Mouse (Mus musculus): Measurements from ENCODE around the gene 4930544D05Rik. TPM values are rescaled to one million over a fixed set of nuclear protein-coding genes. Genes with fewer than 3 reads are reported as not detected.
A peak's percentile ranks its signal among the peaks of the same experiment; 100 is the strongest.

The 4930544D05Rik gene
- polyA plus RNA-seq, 1 experiment from 2014 or later = not detected

GRCm38 (mm10) chr11:70638293-70638692 is 22.6 kb downstream of the 4930544D05Rik start:
- no peak overlapping the region for H3K4me2 ChIP-seq (replicated peaks; ENCODE audit: low read depth, low read length)
- no peaks in the 10 kb centered on the region for H3K27me3 ChIP-seq (ENCODE audit: insufficient read depth, low read length)
- no peak overlapping the region for H3K9ac ChIP-seq (replicated peaks; ENCODE audit: low read length)
- no peak overlapping the region for H3K27ac ChIP-seq (ENCODE audit: low read length)
- ATAC-seq (ENCODE audit: low FRiP score, low TSS enrichment) = no peak
- H3K4me3 ChIP-seq (ENCODE audit: low read length) = no peak overlapping the region
- WGBS = 85% methylated on average over 1 of the region's 1 CpGs
- H3K36me3 ChIP-seq (ENCODE audit: insufficient read depth, low read length) = 0 out of 2 replicates have a peak, but pooled peaks cover 3% of the 10 kb centered on the region
- no peaks in the 10 kb centered on the region for H3K4me1 ChIP-seq (ENCODE audit: insufficient read depth, low read length)
- H3K9me3 ChIP-seq (ENCODE audit: low read length) = no peaks in the 10 kb centered on the region

DNA sequence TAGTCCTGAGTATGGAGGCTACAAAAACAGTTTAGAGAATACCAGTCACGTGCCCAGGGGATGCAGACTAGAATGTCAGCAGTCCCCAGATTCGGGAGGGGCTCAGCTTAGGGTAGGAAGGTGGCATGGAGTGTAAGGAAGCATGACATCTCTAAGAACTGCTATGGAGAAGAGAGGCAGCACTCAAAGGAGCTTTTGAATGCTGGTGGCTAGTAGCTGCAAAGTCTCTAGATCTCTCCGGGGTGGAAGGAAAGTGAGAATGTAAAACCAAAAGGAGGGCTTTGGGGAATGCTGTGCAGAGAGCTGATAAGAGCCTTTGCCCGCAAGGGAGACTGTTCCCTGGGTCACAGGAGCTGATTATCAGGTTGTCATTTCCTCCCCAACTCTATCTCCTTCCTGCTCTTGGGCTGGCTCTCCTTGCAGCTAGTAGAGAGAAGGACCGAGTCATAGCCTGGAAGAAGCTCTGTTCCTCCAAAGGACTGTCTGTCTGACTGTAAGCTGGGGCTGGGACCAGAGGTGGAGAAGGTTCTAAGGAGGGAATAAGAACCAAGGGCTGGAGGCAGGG is 23.1 kb downstream of the 4930544D05Rik start, which contains the start of gene Gp1ba:
Gene Gp1ba, plus strand, starts transcription at position 409 of the 565 bp plus-strand sequence.
- Histone ChIP-seq H3K4me2 (replicated peaks; ENCODE audit: low read depth, low read length) (no peak within 1 kb of the TSS), H3K4me3 (ENCODE audit: low read length) (no peak within 1 kb of the TSS), H3K27ac (ENCODE audit: low read length) (no peak within 1 kb of the TSS), H3K36me3 (ENCODE audit: insufficient read depth, low read length) (0 out of 2 replicates have a peak, but pooled peaks cover 8% of the 10 kb centered on the region), H3K27me3 (ENCODE audit: insufficient read depth, low read length) (no peaks in the 10 kb centered on the region), H3K9ac (replicated peaks; ENCODE audit: low read length) (no peak within 1 kb of the TSS), H3K9me3 (ENCODE audit: low read length) (no peaks in the 10 kb centered on the region), H3K4me1 (ENCODE audit: insufficient read depth, low read length) (no peaks in the 10 kb centered on the region)
- 39% methylated on average over 5 of the region's 5 CpGs for WGBS
- no peak for ATAC-seq (ENCODE audit: low FRiP score, low TSS enrichment)

GRCm38 (mm10) chr11:70639976-70640375 is 24.3 kb downstream of the 4930544D05Rik start:
- H3K9ac ChIP-seq (replicated peaks; ENCODE audit: low read length) = no peak overlapping the region
- no peaks in the 10 kb centered on the region for H3K27me3 ChIP-seq (ENCODE audit: insufficient read depth, low read length)
- WGBS = 84% methylated on average over 8 of the region's 8 CpGs

DNA sequence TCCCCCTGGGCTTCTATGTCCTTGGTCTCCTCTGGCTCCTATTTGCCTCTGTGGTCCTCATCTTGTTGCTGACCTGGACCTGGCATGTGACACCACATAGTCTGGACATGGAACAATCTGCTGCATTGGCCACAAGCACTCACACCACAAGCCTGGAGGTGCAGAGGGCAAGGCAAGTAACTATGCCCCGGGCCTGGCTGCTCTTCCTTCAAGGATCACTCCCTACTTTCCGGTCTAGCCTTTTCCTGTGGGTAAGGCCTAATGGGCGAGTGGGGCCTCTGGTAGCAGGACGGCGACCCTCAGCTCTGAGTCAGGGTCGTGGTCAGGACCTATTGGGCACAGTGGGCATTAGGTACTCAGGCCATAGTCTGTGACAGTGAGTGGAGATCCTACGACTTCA is 25.6 kb downstream of the 4930544D05Rik start:
- no peaks in the 10 kb centered on the region for H3K27me3 ChIP-seq (ENCODE audit: insufficient read depth, low read length)
- H3K36me3 ChIP-seq (ENCODE audit: insufficient read depth, low read length) = peaks cover 21% of the 10 kb centered on the region
- ATAC-seq (ENCODE audit: low FRiP score, low TSS enrichment) = no peak
- peaks cover 12% of the 10 kb centered on the region for H3K4me1 ChIP-seq (ENCODE audit: insufficient read depth, low read length)
- no peaks in the 10 kb centered on the region for H3K9me3 ChIP-seq (ENCODE audit: low read length)
- no peak overlapping the region for H3K27ac ChIP-seq (ENCODE audit: low read length)
- WGBS = 81% methylated on average over 7 of the region's 7 CpGs
- H3K4me3 ChIP-seq (ENCODE audit: low read length) = no peak overlapping the region
- no peak overlapping the region for H3K4me2 ChIP-seq (replicated peaks; ENCODE audit: low read depth, low read length)
- H3K9ac ChIP-seq (replicated peaks; ENCODE audit: low read length) = no peak overlapping the region

More at GRCm38 (mm10) chr11:70639976-70640375, 24.3 kb downstream of the 4930544D05Rik start:
- Histone ChIP-seq H3K9me3 (ENCODE audit: low read length) (no peaks in the 10 kb centered on the region), H3K4me1 (ENCODE audit: insufficient read depth, low read length) (no peaks in the 10 kb centered on the region), H3K4me3 (ENCODE audit: low read length) (no peak overlapping the region), H3K36me3 (ENCODE audit: insufficient read depth, low read length) (peaks cover 16% of the 10 kb centered on the region), H3K4me2 (replicated peaks; ENCODE audit: low read depth, low read length) (no peak overlapping the region), H3K27ac (ENCODE audit: low read length) (no peak overlapping the region)
- no peak for ATAC-seq (ENCODE audit: low FRiP score, low TSS enrichment)

DNA sequence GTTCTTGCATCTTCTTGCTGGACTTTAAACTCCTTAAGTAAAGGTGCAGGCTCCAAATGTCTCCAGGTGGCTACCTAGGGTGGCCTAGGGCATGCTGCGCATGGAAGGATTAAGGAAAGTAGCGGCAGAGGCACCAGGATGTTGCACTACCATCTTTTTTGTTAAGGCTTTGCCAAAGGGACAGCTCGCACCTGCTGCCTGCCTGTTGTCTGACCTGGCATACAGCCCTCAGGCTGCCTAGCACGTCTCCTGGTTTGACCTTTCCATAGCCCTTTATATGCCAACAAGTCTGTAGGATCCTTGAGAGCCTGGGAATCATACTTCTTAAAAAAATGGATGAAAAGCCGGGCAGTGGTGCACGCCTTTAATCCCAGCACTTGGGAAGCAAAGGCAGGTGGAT is 27.4 kb downstream of the 4930544D05Rik start:
- Histone ChIP-seq H3K4me1 (ENCODE audit: insufficient read depth, low read length) (peaks cover 16% of the 10 kb centered on the region), H3K9me3 (ENCODE audit: low read length) (no peaks in the 10 kb centered on the region), H3K36me3 (ENCODE audit: insufficient read depth, low read length) (peaks cover 21% of the 10 kb centered on the region), H3K27ac (ENCODE audit: low read length) (no peak overlapping the region), H3K27me3 (ENCODE audit: insufficient read depth, low read length) (no peaks in the 10 kb centered on the region), H3K9ac (replicated peaks; ENCODE audit: low read length) (no peak overlapping the region), H3K4me3 (ENCODE audit: low read length) (no peak overlapping the region), H3K4me2 (replicated peaks; ENCODE audit: low read depth, low read length) (no peak overlapping the region)
- no peak for ATAC-seq (ENCODE audit: low FRiP score, low TSS enrichment)
- WGBS = 92% methylated on average over 6 of the region's 6 CpGs

- Histone ChIP-seq H3K9ac (replicated peaks; ENCODE audit: low read length) (peak overlapping the region; percentile 16; the same call in 1 of the 2 replicates), H3K4me3 (ENCODE audit: low read length) (no peak overlapping the region), H3K4me1 (ENCODE audit: insufficient read depth, low read length) (peaks cover 32% of the 10 kb centered on the region), H3K9me3 (ENCODE audit: low read length) (no peaks in the 10 kb centered on the region), H3K4me2 (replicated peaks; ENCODE audit: low read depth, low read length) (0 out of 2 replicates have a peak overlapping the region, but pooled peaks have one; percentile 92), H3K27ac (ENCODE audit: low read length) (no peak overlapping the region), H3K36me3 (ENCODE audit: insufficient read depth, low read length) (peaks cover 30% of the 10 kb centered on the region), H3K27me3 (ENCODE audit: insufficient read depth, low read length) (no peaks in the 10 kb centered on the region)
- WGBS = 97% methylated on average over 8 of the region's 8 CpGs
- no peak for ATAC-seq (ENCODE audit: low FRiP score, low TSS enrichment)
Measured at GRCm38 (mm10) chr11:70644564-70645103, 29.0 kb downstream of the 4930544D05Rik start.

- peak overlapping the region; percentile 68 for H3K4me3 ChIP-seq (ENCODE audit: low read length)
- H3K4me1 ChIP-seq (ENCODE audit: insufficient read depth, low read length) = peaks cover 39% of the 10 kb centered on the region
- H3K27ac ChIP-seq (ENCODE audit: low read length) = peak overlapping the region; percentile 96
- peak overlapping the region; percentile 92 for H3K4me2 ChIP-seq (replicated peaks; ENCODE audit: low read depth, low read length)
- H3K9ac ChIP-seq (replicated peaks; ENCODE audit: low read length) = peak overlapping the region; percentile 97
- no peaks in the 10 kb centered on the region for H3K9me3 ChIP-seq (ENCODE audit: low read length)
- no peak for ATAC-seq (ENCODE audit: low FRiP score, low TSS enrichment)
- peaks cover 38% of the 10 kb centered on the region for H3K36me3 ChIP-seq (ENCODE audit: insufficient read depth, low read length)
- H3K27me3 ChIP-seq (ENCODE audit: insufficient read depth, low read length) = no peaks in the 10 kb centered on the region
- WGBS = 86% methylated on average over 12 of the region's 12 CpGs
Measured at GRCm38 (mm10) chr11:70645461-70646258, 30.0 kb downstream of the 4930544D05Rik start.

DNA sequence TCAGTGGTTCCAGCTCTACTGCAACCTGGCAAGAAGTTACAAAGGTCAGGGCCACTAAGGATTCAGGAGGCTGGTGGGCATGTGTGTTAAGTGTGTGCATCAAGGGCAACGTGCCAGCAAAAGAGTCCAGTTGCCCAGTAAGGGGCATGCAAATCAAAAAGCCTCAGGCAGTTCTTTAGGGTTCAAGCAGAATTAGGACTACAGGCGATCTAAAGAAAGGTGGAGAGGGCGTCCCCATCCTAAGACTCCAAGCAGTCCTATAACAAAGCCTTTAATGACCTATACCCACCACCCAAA is 30.6 kb downstream of the 4930544D05Rik start:
- peak overlapping the region; percentile 68 for H3K4me3 ChIP-seq (ENCODE audit: low read length)
- ATAC-seq (ENCODE audit: low FRiP score, low TSS enrichment) = no peak; the same call in 1 of the 2 replicates
- H3K27ac ChIP-seq (ENCODE audit: low read length) = peak overlapping the region; percentile 96
- H3K36me3 ChIP-seq (ENCODE audit: insufficient read depth, low read length) = peaks cover 44% of the 10 kb centered on the region
- peak overlapping the region; percentile 97 for H3K9ac ChIP-seq (replicated peaks; ENCODE audit: low read length)
- no peaks in the 10 kb centered on the region for H3K27me3 ChIP-seq (ENCODE audit: insufficient read depth, low read length)
- no peaks in the 10 kb centered on the region for H3K9me3 ChIP-seq (ENCODE audit: low read length)
- H3K4me1 ChIP-seq (ENCODE audit: insufficient read depth, low read length) = peaks cover 44% of the 10 kb centered on the region
- H3K4me2 ChIP-seq (replicated peaks; ENCODE audit: low read depth, low read length) = peak overlapping the region; percentile 92
- WGBS = 19% methylated on average over 3 of the region's 3 CpGs

DNA sequence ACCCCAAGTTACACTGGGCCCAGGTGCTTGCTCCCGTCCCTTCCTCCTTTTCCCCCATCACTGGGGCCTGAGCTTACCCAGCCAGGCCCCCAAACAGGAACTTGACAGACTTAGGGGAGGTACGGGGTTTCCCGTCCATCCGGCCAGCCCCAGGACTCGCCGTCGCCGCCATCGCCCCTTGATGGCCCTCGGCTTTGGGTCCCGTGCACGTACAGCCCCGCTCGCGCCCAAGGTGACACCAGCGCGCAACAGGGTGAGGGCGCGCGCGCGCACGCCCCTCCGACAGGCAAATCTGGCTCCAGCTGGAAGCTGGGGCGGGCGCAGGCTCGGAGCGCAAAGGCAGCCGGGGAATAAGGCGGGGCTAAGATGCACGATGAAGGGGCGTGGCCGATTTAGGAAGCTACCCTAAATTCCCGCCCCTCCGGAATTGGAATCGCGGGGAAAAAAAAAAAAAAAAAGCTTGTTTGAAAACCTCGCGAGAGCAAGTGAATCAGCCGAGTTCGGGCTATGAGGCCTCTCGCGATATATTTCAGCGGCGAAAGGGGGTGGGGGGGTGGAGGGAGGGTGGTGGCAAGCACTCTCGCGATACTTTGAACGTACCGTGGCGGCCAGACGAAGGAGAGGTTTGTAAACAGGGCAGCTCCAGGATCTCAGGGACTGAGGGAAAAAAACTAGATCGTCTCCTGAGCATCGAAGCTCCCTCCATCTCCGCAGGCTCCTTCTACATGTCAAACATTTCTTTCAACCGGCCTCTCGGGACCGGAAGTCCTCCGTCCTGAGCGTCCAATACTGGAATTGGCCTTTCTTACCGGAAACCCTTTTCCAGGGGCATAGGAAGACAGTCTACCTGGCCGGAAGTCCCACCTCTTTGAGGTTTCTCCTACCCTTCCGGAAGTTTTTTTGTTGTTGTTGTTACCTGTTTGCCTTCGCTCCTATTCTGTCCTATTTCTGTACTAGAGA is 31.3 kb downstream of the 4930544D05Rik start, which contains the start of the genes Rnf167 and Slc25a11:
Gene Rnf167, plus strand, starts transcription at position 545 of the 960 bp plus-strand sequence.
Gene Slc25a11, minus strand, starts transcription at position 789 of the 960 bp plus-strand sequence.
- Histone ChIP-seq H3K27ac (ENCODE audit: low read length) (peak within 1 kb of the TSS; percentile 99), H3K36me3 (ENCODE audit: insufficient read depth, low read length) (peaks cover 52% of the 10 kb centered on the region), H3K4me1 (ENCODE audit: insufficient read depth, low read length) (peaks cover 52% of the 10 kb centered on the region), H3K4me2 (replicated peaks; ENCODE audit: low read depth, low read length) (peak within 1 kb of the TSS; percentile 97), H3K9me3 (ENCODE audit: low read length) (no peaks in the 10 kb centered on the region), H3K9ac (replicated peaks; ENCODE audit: low read length) (peak within 1 kb of the TSS; percentile 97), H3K27me3 (ENCODE audit: insufficient read depth, low read length) (no peaks in the 10 kb centered on the region), H3K4me3 (ENCODE audit: low read length) (peak within 1 kb of the TSS; percentile 68)
- peak; percentile 89 for ATAC-seq (ENCODE audit: low FRiP score, low TSS enrichment)
- under 1% methylated on average over 63 of the region's 63 CpGs for WGBS

All from kidney, embryonic 16.5 days (tissue).